Mouse (Mus musculus) embryonic stem cell, embryonic (primary cell): ENCODE results near the gene Mlst8.
"Not testable (repeated sequence)": the region's sequence is repeated elsewhere in the genome, so short reads cannot be mapped to it uniquely, and the experiment has no call there.

Experiments used
- CTCF ChIA-PET, 4 experiments: fragments of 300-600 bp in 2 of 4; fragments of 350-600 bp in 2 of 4; sonication (Branson Sonifier 250); formaldehyde crosslinking; loops; one replicate each; lab custom pipeline; 2022; ENCODE audit warnings: inconsistent platforms in 2 of 4; lab: Charles Lee
- POLR2A ChIA-PET, 4 experiments: fragments of 300-600 bp in 2 of 4; fragments of 350-600 bp in 2 of 4; sonication (Branson Sonifier 250); formaldehyde crosslinking; loops; one replicate each; lab custom pipeline; 2022; ENCODE audit warnings: antibody characterized with exemption in 4 of 4, inconsistent platforms in 1 of 4; lab: Charles Lee

Mlst8 gene

GRCm38 (mm10) chr17:24440377-24440776 is 38.5 kb downstream of the Mlst8 start:
- POLR2A ChIA-PET: interaction anchor here in 3 of 4 experiments (0.6 to 6.2 kb wide), 25 partner anchors 8 to 199 kb away, joined by 3 to 63 read pairs (median 3); partner anchors contain the start of genes Eci1 (in 2 of the 3), Mlst8 (in 2 of the 3), Rnps1 (in 2 of the 3) and Abca3 (in 1 of the 3)
- CTCF ChIA-PET: interaction anchor here in 2 of 4 experiments (0.8 to 1.7 kb wide), 7 partner anchors 9 to 597 kb away, joined by 3 to 5 read pairs (median 4); partner anchors contain the start of genes Mlst8 (in 1 of the 2), Prss32 (in 1 of the 2), Prss41 (in 1 of the 2) and Rnps1 (in 1 of the 2)

GRCm38 (mm10) chr17:24437016-24437415 is 41.9 kb downstream of the Mlst8 start:
- ChIA-PET POLR2A (interaction anchor here in 3 of 4 experiments (0.8 to 6.2 kb wide), 17 partner anchors 9 to 198 kb away, joined by 3 to 63 read pairs (median 5); partner anchors contain the start of genes Eci1 (in 3 of the 3), Rnps1 (in 2 of the 3), E4f1 (in 1 of the 3) and Pgp (in 1 of the 3)), CTCF (interaction anchor here in 3 of 4 experiments (0.5 to 2.4 kb wide), 12 partner anchors 9 to 468 kb away, joined by 3 to 7 read pairs (median 3); partner anchors contain the start of gene Eci1 (in 1 of the 3))

GRCm38 (mm10) chr17:24429201-24429983 is 49.5 kb downstream of the Mlst8 start:
- ChIA-PET POLR2A (interaction anchor here (0.6 to 9.9 kb wide), 37 partner anchors 7 to 861 kb away, joined by 3 to 201 read pairs (median 4); partner anchors contain the start of genes Rnps1 (in 3 of the 4), Ccnf (in 2 of the 4), Pkd1 (in 2 of the 4) and Traf7 (in 2 of the 4)), CTCF (interaction anchor here in 3 of 4 experiments (0.6 to 1.4 kb wide), 7 partner anchors 11 to 261 kb away, joined by 3 to 6 read pairs (median 3); partner anchors contain the start of gene Syngr3 (in 1 of the 3))

GRCm38 (mm10) chr17:24427170-24427557 is 51.7 kb downstream of the Mlst8 start:
- POLR2A ChIA-PET: interaction anchor here (0.5 to 9.9 kb wide), 59 partner anchors 8 to 383 kb away, joined by 3 to 201 read pairs (median 4); partner anchors contain the start of genes Pkd1 (in 3 of the 4), Rnps1 (in 3 of the 4), Traf7 (in 3 of the 4) and Abca3 (in 2 of the 4)

GRCm38 (mm10) chr17:24426471-24427169 is 52.3 kb downstream of the Mlst8 start, which contains the start of gene Eci1:
TSS of gene Eci1 (plus strand) at chr17:24426641.
- CTCF ChIA-PET: interaction anchor here in 3 of 4 experiments (0.5 to 1.3 kb wide), 10 partner anchors 10 to 1141 kb away, joined by 3 to 7 read pairs (median 3); no protein-coding TSS in a partner anchor
- POLR2A ChIA-PET: interaction anchor here (0.5 to 9.9 kb wide), 69 partner anchors 7 to 382 kb away, joined by 3 to 201 read pairs (median 4); partner anchors contain the start of genes Pkd1 (in 3 of the 4), Rnps1 (in 3 of the 4), Traf7 (in 3 of the 4) and Abca3 (in 2 of the 4)

More at GRCm38 (mm10) chr17:24427170-24427557, 51.7 kb downstream of the Mlst8 start:
- CTCF ChIA-PET: interaction anchor here in 3 of 4 experiments (0.6 to 1.3 kb wide), 6 partner anchors 10 to 220 kb away, joined by 3 to 4 read pairs (median 3); no protein-coding TSS in a partner anchor

- ChIA-PET CTCF (interaction anchor here in 2 of 4 experiments (0.5 to 1.0 kb wide), 3 partner anchors 193 to 1142 kb away, joined by 3 to 7 read pairs (median 3); no protein-coding TSS in a partner anchor), POLR2A (interaction anchor here (0.5 to 9.9 kb wide), 37 partner anchors 8 to 254 kb away, joined by 3 to 201 read pairs (median 5); partner anchors contain the start of genes Rnps1 (in 3 of the 4), Traf7 (in 3 of the 4), Mlst8 (in 2 of the 4) and Ccnf (in 1 of the 4))
Measured at GRCm38 (mm10) chr17:24425905-24426304, 53.0 kb downstream of the Mlst8 start.

- POLR2A ChIA-PET: interaction anchor here in 3 of 4 experiments (0.6 to 9.9 kb wide), 8 partner anchors 10 to 359 kb away, joined by 3 to 123 read pairs (median 9); partner anchors contain the start of genes Rnps1 (in 2 of the 3), Mlst8 (in 1 of the 3) and Traf7 (in 1 of the 3)
- CTCF ChIA-PET: not testable (repeated sequence)
Measured at GRCm38 (mm10) chr17:24425326-24425725, 53.6 kb downstream of the Mlst8 start.

GRCm38 (mm10) chr17:24424489-24424888 is 54.4 kb downstream of the Mlst8 start:
- POLR2A ChIA-PET: interaction anchor here in 3 of 4 experiments (0.6 to 4.4 kb wide), 15 partner anchors 9 to 104 kb away, joined by 3 to 54 read pairs (median 4); partner anchors contain the start of genes Rnps1 (in 2 of the 3), Traf7 (in 2 of the 3), Abca3 (in 1 of the 3) and Dnase1l2 (in 1 of the 3)
- CTCF ChIA-PET: no interaction called here
